Mouse (Mus musculus) ovary, postnatal 14 days (tissue): Measurements from ENCODE around the gene Nav2.

Experiments used
- DNase-seq: peaks from one replicate; pipeline ENCODE4 v3.0.0; 2022; ENCODE audit warnings: low spot score

Nav2 gene

DNA sequence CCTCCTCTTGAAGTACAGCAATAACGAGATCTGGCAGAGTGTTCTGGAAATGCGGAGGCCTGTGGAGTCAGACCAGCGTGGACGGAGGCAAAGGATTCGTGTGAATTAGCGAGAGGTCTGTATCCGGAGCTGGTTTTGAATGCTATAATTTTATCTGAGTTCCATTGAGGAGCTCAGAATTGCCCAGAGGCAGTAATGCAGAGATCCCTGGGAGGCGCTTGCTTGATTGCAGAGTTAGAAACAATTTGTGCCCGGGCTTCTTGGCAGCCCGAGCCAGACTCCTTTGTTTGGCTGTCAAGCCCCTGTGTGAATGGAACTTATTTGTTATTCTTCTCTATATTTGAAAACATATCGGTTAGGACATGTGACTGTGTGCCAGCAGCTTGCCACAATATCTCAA lies 255.3 kb downstream of the Nav2 start:
- no peak for DNase-seq

DNA sequence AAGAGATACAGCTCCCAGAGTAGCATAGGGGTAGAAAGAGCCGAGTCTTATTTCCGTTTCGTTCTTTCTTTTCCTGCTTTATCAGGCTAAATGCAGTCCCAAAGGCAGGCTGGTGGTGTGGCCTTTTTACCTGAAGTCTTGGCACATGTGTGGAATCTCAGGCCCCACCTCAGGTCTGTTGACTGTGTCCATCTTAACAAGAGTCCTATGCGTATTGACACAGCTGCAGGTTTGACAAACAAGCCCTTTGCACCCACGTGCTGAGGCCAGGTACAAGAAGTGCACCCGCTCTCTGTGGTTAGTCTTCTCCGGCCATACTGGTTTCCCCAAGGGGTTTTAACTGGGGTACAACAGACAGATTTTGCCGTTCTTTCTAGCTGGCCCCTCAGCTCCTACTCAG lies 256.4 kb downstream of the Nav2 start:
- DNase-seq, result no peak

DNA sequence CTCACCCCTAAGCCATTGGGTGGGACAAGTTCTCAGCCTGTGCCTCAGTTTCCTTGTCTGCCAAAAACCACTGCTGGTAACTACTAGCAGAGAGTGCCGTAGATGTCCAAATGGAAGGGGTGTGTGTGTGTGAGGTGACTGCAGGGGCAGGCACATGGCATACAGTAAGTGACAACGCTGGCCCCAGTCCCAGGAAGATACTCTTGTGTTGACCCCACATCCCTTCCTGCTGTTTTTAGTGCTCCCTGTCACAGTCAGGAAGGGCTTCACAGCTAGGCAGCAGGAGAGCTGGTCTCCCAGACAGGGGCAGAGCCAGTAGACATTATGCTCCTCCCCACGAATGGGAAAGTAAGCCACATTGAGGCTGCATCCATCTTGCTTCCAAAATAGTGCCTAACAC lies 264.4 kb downstream of the Nav2 start:
- DNase-seq, result no peak

DNA sequence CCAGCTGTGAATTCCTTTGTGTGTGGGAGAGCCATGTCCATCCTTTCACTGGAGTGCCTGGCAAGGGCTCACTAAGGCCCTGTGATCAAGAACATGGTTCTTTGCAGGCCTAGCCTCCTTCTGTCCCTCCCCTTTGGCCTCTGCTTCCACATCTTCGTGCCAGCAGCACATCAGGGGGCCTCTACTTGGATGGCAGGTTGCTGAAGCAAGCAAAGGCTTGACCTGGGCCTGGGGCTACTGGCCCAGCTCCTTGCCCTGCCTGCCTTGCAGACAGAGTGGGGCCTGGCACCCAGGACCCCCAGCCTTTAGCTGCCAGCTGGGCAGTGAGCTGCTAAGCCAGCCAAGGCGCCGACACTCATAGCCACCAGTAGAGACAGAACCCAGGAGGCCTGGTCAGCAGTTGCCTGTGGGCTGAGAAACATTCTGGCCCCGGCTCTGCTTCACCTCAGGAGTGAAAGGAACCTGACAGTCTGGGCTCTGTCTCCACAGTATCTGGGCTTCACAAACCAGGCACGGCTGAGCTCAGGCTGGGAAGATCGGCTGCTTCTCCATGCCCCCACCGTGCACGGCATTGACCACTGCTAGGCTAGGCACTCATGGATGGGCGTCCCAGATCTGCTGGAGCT lies 267.4 kb downstream of the Nav2 start:
- no peak for DNase-seq

DNA sequence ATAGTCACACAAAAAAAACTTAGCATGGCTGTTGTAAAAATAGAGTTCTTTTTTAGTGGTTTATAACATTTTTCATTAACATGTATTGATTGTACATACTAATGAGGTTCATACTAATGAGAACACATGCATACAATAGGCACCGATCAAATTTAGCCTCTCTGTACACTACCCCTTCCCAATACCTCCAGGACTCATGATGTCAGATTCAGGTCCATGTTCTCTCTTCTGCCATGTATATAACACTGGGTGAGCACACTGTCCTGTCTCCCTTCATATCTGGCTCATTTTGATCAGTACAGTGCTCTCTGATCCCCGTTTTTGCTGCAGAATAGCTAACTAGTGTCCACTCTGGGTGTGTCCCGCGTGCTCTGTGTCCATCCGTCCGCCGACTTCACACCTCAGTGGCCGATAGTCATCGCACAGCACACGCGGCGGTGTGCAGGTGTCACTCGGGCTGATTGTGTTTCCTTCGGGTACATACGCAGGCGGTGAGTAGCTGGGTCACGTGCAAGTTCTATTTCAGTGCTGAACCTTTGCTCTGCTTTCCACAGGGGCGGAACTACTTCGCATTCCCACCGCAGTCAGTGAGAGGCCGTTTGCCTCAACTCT lies 268.2 kb downstream of the Nav2 start:
- no peak for DNase-seq

DNA sequence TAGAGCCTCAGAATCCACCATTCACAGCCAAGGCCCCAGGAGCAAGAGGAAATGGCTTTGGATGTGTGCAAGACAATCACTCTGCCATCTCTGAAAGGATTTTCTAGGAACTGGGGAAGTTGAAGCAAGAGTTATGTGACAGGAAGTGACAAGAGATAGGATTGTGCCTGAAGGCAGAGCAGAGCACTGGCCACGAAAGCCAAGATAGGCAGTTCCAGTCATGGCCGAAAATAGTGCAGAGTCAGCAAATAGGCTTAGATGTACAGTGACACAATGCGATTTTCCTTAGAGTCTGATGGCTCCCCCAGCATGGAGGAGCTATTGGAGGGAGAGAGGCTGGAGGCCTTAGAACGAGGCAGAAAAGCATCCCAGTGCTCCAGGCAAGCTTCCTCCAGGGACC lies 269.7 kb downstream of the Nav2 start:
- DNase-seq, result no peak

DNA sequence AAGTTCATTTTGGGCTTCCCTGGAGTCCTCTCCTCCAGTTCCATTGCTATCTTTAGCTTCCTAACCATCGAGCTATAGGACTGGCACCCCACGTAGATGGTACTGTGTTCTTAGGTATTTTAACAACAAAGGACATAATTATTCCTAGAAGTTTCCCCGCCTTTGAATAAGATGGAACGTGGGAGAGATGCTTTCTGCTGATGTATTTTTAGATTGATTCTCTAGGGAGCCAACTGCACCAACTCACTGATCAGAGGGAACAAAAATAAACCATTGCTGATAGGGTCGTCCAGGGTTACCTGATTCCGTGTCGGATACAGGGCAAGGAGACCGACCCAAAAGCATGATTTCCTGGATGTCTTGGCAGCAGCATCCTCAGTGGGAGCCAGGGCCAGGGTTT lies 272.5 kb downstream of the Nav2 start:
- no peak for DNase-seq

DNA sequence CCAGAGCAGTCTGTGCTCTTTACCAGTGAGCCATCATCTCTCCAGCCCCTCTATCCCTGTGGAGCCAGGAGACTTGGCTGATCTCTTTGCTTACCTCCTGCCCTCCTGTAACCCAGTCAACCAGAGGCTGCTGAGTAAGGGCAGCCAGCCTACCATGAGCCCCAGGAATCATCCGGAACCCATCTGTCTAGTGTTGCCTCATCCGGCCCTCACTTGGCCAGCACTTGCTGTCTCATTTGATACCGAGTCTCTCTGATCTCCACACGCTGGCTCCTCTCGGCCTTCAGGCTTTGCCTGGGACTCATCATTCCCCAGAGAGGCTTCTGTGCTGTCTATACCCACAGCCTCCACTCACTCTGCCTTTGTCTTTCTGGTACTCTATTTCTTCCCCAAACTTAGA lies 273.9 kb downstream of the Nav2 start:
- DNase-seq, result no peak

DNA sequence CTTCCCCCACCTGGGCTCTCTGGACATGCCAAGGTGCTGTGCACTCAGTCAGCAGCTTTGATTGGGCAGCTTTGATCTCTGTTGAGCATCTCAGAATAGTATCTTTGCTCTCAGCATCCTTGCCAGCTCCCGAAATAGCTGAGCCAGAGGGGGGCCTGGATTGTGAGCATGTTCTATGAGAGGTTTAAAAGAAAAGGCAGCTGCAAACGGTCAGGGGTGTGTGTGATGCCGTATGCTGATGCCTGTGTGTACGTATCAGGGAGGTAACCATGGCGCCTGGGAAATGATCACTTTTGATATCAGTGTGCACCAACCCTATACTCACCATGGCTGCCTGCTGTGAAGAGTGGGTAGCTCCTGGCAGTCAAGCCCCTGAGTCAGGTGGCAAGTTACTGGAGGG lies 275.2 kb downstream of the Nav2 start:
- no peak for DNase-seq

DNA sequence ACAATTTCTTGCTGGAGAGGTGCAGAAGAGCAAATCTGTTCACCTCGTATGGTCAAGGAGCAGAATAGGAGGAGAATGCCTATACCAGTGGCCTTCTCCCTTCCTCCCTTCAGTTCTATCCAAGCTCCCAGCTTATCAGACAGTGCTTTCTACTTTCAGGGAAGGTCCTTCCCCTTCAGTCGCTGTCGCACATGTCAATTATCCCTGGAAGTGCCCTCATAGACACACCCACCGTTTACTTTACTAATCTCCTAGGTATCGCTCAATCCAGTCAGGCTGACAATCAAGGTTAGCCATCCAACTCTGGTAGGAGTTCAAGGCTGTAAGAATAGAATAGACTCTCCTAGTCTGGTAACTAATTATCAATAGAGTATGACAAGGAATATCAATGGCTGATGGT lies 277.5 kb downstream of the Nav2 start:
- no peak for DNase-seq

DNA sequence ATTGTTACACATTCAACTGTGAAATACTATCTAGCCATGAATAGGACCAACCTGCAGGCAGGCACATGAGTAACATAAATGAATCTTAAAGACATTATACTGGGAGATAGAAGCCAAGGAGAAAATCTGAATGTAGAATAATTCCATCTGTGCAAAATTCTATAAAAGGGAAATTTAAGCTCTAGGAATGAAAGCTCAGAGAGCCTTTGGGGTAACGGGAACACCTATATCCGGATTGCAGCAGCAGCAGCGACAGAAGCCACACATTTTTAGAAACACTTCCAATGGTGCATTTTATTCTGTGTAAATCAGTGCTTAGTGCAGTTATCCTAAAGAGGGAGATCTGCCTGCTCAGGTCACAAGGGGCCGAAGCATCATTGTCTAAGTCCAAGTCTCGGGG lies 280.8 kb downstream of the Nav2 start:
- DNase-seq, result no peak

DNA sequence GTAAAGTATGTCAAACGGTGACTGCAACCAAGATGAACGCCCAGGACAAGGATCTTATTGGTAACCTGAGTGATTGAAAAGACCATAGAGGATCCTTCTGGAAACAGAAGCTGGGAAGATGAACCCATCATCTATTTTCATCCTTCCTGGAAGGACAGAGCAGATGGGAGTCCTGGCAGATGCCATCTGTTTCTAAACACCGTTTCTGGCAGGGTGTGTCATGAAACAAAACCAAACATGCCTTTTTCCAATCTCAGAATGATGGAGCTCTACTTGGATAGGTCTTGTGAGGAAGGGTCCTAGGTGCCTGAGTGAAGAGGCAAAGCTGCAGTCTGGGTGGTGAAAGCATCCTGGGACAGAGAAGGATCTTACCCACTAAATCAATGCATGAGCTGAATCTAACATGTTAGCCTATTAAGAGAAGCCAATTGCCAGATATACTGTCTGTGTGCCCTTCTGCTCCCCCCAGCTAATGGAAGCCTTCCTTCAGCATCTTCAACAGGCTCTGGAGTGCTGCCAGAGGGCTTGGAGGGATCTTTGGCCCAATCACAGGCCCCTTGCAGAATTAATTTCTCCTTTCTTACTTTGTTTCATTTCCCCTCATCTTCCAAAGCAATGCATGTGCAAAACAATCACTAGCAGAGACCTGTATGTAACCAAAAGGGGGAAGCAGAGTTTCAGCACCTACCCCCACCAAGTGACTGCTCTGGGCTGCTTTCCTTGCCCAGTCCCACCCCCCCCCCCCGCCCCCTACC lies 281.9 kb downstream of the Nav2 start:
- no peak for DNase-seq

DNA sequence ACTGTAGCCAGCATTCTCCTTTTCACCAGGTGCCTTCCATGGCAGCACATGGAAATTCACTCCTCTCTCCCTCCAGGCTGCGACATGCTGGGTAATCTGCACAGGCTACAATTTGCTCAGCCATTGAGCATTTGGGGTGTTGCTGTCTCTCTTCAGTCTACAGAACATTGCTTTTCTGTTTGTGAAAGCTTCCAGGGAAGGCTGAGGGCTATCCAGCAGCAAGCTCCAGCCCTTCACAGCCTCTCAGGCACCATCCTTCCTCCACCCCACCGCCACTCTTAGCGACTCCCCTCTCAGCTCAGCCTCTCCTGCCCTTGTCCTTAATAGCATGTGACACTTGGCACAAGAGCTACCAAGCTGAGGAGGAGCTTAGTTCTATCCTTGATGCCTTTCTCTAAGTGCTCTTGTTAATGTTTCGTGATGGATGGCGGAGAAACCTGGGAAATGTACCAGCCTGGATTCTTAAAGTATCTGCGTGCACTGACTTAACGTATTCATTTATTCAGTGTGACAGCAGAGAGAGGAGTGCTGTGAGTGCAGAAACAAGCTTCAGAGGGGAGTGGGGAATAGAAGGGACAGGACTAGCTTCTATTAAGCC lies 282.7 kb downstream of the Nav2 start:
- DNase-seq, result no peak

DNA sequence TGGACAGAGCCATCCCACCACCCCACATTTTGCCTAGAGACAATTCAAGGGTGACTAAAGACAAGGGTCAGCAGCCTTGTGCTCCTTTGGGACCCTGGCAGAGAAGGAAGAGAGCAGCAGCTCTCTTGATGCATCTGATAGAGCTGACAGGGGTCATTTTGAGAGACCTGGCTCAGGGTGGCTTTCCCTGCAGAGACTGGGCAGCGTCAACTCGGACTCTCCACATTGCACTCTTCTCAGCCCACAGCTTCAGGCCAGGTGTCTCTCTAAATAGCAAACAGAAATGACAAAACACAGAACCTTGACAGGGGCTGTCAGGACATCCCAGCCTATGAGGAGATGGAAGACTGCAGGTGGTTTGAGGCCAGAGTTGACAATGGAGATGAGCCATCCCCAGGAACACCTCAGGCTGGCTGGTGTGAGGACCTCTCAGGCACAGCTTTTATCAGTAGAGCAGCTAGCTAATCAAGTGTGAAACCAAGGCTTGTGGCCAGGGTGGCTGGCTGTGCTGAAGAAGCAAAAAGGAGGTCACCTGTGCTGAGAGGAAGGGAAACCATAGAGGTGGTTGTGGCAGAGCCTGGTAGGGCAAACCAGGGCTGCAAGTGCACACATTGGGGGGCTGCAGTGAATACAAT lies 283.7 kb downstream of the Nav2 start:
- no peak for DNase-seq

DNA sequence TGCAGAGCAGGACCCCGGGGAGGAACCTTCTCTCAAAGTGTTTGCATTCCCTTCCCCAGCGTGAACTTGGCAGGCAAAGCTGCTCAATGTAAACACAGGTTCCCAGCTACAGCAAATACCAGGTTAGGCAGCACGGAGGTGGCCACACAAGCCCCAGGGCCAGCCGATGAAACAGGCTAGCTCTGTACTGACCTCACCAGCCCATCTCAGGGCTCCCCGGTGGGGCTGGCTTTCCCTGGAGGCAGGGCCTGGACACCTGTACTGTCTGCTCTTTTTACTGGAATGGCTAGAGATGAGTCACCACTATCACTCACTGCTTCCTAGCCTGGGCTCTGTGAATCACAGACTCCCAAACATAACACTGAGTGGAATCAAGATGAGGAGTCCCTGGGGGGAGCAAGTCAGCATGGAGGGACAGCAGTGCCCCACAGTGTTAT lies 287.2 kb downstream of the Nav2 start:
- no peak for DNase-seq

DNA sequence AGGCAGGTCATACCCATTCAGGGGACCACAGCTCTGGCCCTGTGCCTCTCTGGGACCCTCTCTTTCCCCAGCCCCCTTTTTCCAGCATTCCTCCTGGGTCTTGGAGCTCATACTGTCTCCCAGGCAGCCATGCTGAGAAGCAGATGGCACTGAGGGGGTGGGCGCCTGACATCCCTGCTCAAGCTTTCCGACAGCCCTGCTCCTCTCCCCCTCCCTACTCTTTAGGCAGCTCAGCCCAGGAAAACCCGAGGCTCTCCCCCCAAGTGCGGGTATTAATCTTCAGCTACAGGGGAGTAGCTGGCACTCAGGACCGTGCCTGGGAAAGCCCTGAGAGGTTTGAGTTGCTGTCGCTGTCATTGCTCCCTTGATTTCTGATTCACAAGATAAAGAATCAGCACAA lies 290.9 kb downstream of the Nav2 start:
- no peak for DNase-seq

DNA sequence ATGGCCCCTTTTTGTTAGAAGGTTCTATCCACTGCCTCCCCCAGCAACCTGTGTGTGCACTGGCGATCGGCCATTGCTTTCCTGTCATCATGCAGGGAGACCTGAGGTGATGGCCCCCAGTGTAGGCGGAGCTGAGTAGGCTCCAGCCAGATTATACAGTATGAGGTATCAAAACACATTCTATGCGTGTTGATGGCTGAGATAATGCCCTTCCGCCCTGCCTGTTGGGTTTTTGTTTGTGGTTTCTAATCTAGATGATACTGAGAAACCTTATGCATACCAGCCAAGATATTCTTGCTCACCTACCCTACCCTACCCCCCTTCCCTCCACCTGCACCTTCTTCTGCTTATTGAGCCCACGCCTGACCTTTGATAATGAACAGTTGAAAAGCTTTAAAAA lies 291.8 kb downstream of the Nav2 start:
- DNase-seq, result no peak

DNA sequence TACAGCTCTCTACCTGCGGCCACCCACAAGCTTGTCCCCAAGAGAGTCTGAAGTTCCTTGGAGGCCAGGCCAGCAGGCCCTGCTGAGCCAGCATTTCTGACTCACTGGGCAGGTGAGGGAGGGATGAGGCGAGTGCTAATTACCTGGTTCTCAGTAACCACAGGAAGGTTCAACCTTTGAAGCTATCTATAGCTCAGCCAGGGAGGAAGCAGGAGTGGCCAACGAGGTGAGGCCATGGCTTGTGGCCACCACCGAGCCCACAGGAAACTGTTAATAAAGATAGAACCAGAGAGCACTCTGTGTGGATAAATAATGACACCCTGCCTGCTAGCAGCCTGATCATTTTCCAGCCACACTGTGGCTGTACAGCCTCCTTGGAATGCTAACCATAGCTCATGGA lies 294.5 kb downstream of the Nav2 start:
- DNase-seq, result no peak

DNA sequence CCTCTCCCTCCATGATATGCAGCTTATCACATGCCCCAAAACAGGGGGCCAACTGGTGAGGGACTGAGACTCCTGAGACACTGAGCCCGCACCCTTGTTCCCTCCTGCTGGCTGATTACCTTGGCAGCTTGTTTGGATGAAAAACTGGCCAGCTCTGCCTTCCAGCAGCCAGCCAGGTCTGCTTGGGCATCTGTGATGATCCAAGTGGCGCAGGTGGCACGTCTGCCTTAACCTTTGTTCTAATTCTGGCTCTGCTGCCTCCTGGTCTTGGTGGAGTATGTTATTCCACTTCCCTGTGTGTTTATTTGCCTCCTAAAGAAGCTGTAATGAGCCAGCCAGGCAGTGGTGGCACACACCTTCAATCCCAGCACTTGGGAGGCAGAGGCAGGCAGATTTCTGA lies 296.3 kb downstream of the Nav2 start:
- DNase-seq, result no peak

DNA sequence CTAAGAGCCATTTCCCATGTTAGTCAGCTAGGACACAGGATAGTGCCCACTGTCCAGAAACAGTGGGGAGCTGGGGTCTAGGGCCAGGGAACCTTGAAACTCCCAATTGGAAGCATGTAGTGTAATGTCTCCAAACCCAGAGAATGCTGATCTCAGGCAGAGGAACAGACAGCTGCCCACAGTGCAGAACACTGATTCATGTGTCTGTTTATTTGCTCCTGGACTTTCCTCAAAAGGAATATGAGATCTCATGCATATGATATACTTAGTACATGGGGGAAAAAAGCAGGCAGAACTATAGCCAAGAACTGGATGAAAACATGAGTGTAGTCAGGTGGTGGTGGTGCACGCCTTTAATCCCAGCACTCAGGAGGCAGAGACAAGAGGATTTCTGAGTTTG lies 297.0 kb downstream of the Nav2 start:
- no peak for DNase-seq

DNA sequence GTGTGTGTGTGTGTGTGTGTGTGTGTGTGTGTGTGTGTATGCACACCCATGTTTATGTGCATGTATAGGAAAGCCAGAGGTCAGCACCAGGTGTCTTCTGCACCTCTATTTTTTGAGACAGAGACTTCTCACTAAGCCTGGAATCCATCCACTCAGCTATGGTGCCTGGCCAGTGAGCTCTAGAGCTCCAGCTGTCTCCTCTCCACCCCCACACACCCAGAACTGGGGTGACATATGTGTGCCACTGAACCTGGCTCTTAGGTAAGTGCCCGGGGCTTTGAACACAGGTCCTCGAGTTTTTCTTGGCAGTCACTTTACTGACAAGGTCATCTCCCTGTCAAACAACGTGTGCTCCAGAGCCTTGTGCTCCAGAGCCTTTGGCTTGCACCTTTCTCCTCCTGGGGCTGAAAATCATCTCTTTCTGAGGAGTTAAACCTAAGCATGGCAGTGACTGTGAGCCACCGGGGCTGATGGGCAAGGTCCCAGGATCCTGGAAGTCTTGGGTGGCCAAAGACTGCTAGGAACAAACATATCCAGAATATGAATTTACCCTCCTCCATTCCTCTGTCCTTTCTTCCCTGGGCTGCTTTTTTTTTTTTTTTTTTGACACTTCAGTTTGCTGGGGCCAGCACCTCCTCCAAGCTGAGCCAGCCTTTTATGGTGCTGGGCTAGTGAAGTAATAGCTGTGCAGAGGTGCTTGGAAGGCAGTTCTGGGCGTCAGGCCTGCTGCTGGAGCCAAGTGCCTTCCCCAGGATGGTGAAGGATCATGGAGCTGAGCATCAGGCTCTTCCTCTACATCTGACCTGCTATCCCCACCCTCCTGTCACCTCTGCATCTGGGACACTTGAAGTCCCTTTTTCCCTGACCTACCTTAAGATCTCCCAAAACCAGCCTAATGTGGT lies 298.5 kb downstream of the Nav2 start:
- DNase-seq, result no peak

DNA sequence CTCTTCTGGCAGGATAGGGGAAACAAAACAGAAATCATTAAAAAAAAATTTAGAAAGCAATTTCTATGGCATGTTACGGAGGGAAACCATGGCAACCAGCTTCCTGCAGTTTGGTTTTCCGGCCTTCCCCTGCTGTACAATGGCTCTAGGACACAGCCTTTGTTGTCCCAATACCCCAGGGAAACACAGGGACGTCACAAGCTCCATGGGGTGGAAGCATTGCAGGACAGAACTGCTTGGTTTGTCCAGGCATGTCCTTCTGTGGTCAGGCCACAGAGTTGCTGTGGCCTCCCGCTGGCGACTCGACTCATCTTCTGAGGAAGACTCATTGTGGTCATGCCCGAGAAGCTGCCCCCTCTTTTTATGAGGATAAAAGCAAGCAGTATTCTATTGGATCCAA lies 301.0 kb downstream of the Nav2 start:
- DNase-seq, result no peak
